Mouse (Mus musculus): Measurements from ENCODE around the gene Hrc. TPM values are rescaled to one million over a fixed set of nuclear protein-coding genes. Genes with fewer than 3 reads are reported as not detected.

The Hrc gene
- polyA plus RNA-seq, 1 experiment from 2014 or later: 0.75 TPM

GRCm38 (mm10) chr7:45312686-45313453 is 22.2 kb upstream of the Hrc start:
- ATAC-seq (ENCODE audit: low FRiP score): no peak
- Histone ChIP-seq H3K27ac (replicated peaks) (peak overlapping the region; percentile 24; the same call in 1 of the 2 replicates), H3K4me1 (peaks cover 19% of the 10 kb centered on the region), H3K9ac (replicated peaks) (no peak overlapping the region), H3K4me3 (replicated peaks) (no peak overlapping the region), H3K36me3 (peaks cover 3% of the 10 kb centered on the region), H3K9me3 (replicated peaks) (no peaks in the 10 kb centered on the region), H3K27me3 (replicated peaks) (no peaks in the 10 kb centered on the region), H3K4me2 (peak overlapping the region; percentile 7; the same call in 1 of the 2 replicates)
- WGBS: 20% methylated on average over 10 of the region's 10 CpGs

- no peaks in the 10 kb centered on the region for H3K9me3 ChIP-seq (replicated peaks)
- H3K4me1 ChIP-seq: peaks cover 19% of the 10 kb centered on the region
- H3K36me3 ChIP-seq: peaks cover 4% of the 10 kb centered on the region
- H3K9ac ChIP-seq (replicated peaks): no peak overlapping the region
- no peak for ATAC-seq (ENCODE audit: low FRiP score)
- no peak overlapping the region for H3K4me3 ChIP-seq (replicated peaks)
- H3K27ac ChIP-seq (replicated peaks): peak overlapping the region; percentile 10; the same call in 1 of the 2 replicates
- peak overlapping the region; percentile 7; the same call in 1 of the 2 replicates for H3K4me2 ChIP-seq
- H3K27me3 ChIP-seq (replicated peaks): no peaks in the 10 kb centered on the region
- 17% methylated on average over 9 of the region's 9 CpGs for WGBS
These were observed 21.6 kb upstream of the Hrc start for GRCm38 (mm10) chr7:45313495-45313894.

GRCm38 (mm10) chr7:45315182-45315701 is 19.8 kb upstream of the Hrc start:
- peaks cover 4% of the 10 kb centered on the region for H3K36me3 ChIP-seq
- H3K27me3 ChIP-seq (replicated peaks): no peaks in the 10 kb centered on the region
- no peak overlapping the region for H3K9ac ChIP-seq (replicated peaks)
- no peak overlapping the region for H3K4me3 ChIP-seq (replicated peaks)
- ATAC-seq (ENCODE audit: low FRiP score): no peak
- H3K9me3 ChIP-seq (replicated peaks): no peaks in the 10 kb centered on the region
- 88% methylated on average over 10 of the region's 10 CpGs for WGBS
- H3K4me2 ChIP-seq: no peak overlapping the region
- no peak overlapping the region for H3K27ac ChIP-seq (replicated peaks)
- H3K4me1 ChIP-seq: peaks cover 15% of the 10 kb centered on the region

DNA sequence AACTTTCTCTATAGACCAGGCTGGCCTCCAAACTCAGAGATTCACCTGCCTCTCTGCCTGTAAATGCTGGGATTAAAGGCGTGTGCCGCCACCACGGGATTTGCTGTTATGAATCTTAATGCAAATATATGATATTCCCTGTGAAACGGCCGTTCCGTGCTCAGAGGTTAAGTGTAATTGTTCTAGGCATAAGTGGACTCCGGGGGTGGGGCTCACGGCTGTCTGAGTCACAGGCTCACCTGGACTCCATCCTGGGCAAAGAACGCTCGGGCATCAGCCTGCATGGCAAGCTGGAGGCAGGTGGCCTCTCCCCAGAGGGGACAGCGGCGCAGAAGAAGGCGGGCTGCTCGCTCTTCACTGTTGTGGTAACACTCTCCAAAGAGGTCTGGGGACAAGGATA is 18.6 kb upstream of the Hrc start:
- H3K36me3 ChIP-seq: peaks cover 4% of the 10 kb centered on the region
- H3K27ac ChIP-seq (replicated peaks): no peak overlapping the region
- H3K4me2 ChIP-seq: no peak overlapping the region
- no peak for ATAC-seq (ENCODE audit: low FRiP score)
- peaks cover 15% of the 10 kb centered on the region for H3K4me1 ChIP-seq
- no peak overlapping the region for H3K9ac ChIP-seq (replicated peaks)
- no peaks in the 10 kb centered on the region for H3K9me3 ChIP-seq (replicated peaks)
- H3K27me3 ChIP-seq (replicated peaks): no peaks in the 10 kb centered on the region
- H3K4me3 ChIP-seq (replicated peaks): no peak overlapping the region
- 92% methylated on average over 14 of the region's 14 CpGs for WGBS

DNA sequence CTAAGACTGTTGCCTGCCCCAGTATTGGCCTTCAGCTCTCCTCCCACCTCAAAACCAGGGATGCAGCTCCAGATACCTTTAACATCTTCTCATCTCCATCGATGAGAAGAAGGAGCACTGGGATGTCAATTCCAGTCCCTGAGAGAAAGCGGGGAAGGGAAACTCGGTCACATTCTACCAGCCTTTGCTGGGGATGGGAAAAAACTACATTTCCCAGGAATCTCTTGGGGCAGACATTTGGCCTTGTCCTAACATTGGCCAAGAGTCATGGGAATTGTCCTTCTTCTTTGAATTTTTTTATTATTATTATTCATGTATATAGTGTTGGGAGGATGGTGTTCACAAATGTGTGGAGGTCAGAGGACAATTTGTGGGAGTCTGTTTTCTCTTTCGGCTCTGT is 12.8 kb upstream of the Hrc start:
- WGBS: 84% methylated on average over 4 of the region's 4 CpGs

GRCm38 (mm10) chr7:45323069-45323468 is 12.0 kb upstream of the Hrc start:
- peaks cover 9% of the 10 kb centered on the region; the same call in 1 of the 2 replicates for H3K36me3 ChIP-seq
- H3K9ac ChIP-seq (replicated peaks): no peak overlapping the region
- no peak overlapping the region for H3K4me2 ChIP-seq
- no peak overlapping the region for H3K4me3 ChIP-seq (replicated peaks)
- no peak overlapping the region for H3K27ac ChIP-seq (replicated peaks)
- 31% methylated on average over 5 of the region's 5 CpGs for WGBS
- H3K9me3 ChIP-seq (replicated peaks): no peaks in the 10 kb centered on the region
- no peak for ATAC-seq (ENCODE audit: low FRiP score)
- H3K4me1 ChIP-seq: no peaks in the 10 kb centered on the region
- no peaks in the 10 kb centered on the region for H3K27me3 ChIP-seq (replicated peaks)

More for the DNA sequence above, 12.8 kb upstream of the Hrc start:
- Histone ChIP-seq H3K4me2 (no peak overlapping the region), H3K4me3 (replicated peaks) (no peak overlapping the region), H3K9me3 (replicated peaks) (no peaks in the 10 kb centered on the region), H3K9ac (replicated peaks) (no peak overlapping the region), H3K27ac (replicated peaks) (no peak overlapping the region), H3K36me3 (peaks cover 13% of the 10 kb centered on the region; the same call in 1 of the 2 replicates), H3K4me1 (no peaks in the 10 kb centered on the region), H3K27me3 (replicated peaks) (no peaks in the 10 kb centered on the region)
- ATAC-seq (ENCODE audit: low FRiP score): no peak

DNA sequence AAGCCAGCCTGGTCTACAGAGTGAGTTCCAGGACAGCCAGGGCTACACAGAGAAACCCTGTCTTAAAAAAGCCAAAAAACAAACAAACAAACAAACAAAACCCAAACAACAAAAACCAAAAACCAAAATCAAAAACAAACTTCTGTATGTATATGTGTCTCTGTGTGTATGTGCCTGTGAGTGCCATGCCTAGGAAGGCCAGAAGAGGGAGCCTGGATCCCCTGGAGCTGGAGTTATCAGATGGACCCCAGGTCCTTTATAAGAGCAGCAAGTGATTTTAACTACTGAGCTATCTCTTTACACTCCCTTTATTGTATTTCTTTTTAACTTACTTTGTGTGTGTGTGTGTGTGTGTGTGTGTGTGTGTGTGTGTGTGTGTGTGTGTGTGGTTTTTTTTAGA is 9.3 kb upstream of the Hrc start:
- H3K27ac ChIP-seq (replicated peaks): no peak overlapping the region
- no peaks in the 10 kb centered on the region for H3K27me3 ChIP-seq (replicated peaks)
- peaks cover 9% of the 10 kb centered on the region; the same call in 1 of the 2 replicates for H3K36me3 ChIP-seq
- H3K4me2 ChIP-seq: no peak overlapping the region
- no peaks in the 10 kb centered on the region for H3K4me1 ChIP-seq
- H3K4me3 ChIP-seq (replicated peaks): no peak overlapping the region
- no peak for ATAC-seq (ENCODE audit: low FRiP score)
- no peaks in the 10 kb centered on the region for H3K9me3 ChIP-seq (replicated peaks)
- no peak overlapping the region for H3K9ac ChIP-seq (replicated peaks)

DNA sequence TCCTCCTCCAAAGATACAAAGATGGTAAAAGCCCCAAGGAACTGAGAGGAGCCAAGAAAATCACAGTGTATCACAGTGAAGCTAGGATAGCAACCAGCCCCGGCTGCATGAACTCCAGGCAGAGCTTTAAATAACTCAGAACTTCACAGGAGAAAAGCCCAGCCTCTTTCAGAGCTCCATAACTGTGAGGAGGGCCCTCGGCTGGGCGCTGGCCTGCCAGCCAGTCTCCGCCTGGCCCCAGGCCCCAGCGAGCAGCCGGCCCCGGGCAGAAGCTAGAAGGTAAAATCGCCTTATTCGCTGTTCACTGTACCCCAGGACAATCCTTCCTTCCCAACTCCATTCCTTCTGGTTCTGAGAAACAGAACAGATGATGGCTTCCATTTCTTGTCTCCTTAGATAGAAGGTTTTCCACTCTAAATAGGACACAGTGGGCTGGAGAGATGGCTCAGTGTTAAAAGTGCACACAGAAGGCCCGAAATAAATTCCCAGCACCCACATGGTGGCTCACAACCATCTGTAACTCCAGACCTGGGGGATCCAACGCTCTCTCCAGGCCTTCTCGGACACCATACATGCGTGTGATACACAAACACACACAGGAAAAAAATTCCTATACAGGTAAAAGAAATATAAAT is 6.1 kb upstream of the Hrc start:
- 76% methylated on average over 13 of the region's 13 CpGs for WGBS
- Histone ChIP-seq H3K4me2 (no peak overlapping the region), H3K9me3 (replicated peaks) (no peaks in the 10 kb centered on the region), H3K9ac (replicated peaks) (no peak overlapping the region), H3K27me3 (replicated peaks) (no peaks in the 10 kb centered on the region), H3K4me3 (replicated peaks) (no peak overlapping the region), H3K27ac (replicated peaks) (no peak overlapping the region), H3K36me3 (peaks cover 5% of the 10 kb centered on the region; the same call in 1 of the 2 replicates), H3K4me1 (peaks cover 14% of the 10 kb centered on the region)
- no peak for ATAC-seq (ENCODE audit: low FRiP score)

- ATAC-seq (ENCODE audit: low FRiP score): no peak
- Histone ChIP-seq H3K27ac (replicated peaks) (no peak overlapping the region), H3K4me2 (no peak overlapping the region), H3K27me3 (replicated peaks) (no peaks in the 10 kb centered on the region), H3K9me3 (replicated peaks) (no peaks in the 10 kb centered on the region), H3K9ac (replicated peaks) (no peak overlapping the region), H3K4me3 (replicated peaks) (no peak overlapping the region), H3K4me1 (peaks cover 14% of the 10 kb centered on the region), H3K36me3 (no peaks in the 10 kb centered on the region)
- 86% methylated on average over 6 of the region's 6 CpGs for WGBS
These were observed 3.6 kb upstream of the Hrc start for GRCm38 (mm10) chr7:45331502-45331901.

- peaks cover 16% of the 10 kb centered on the region for H3K4me1 ChIP-seq
- no peaks in the 10 kb centered on the region for H3K36me3 ChIP-seq
- peak overlapping the region; percentile 95 for H3K4me2 ChIP-seq
- peak overlapping the region; percentile 72 for H3K27ac ChIP-seq (replicated peaks)
- WGBS: 3% methylated on average over 22 of the region's 22 CpGs
- peak; percentile 57 for ATAC-seq (ENCODE audit: low FRiP score)
- H3K9me3 ChIP-seq (replicated peaks): no peaks in the 10 kb centered on the region
- H3K4me3 ChIP-seq (replicated peaks): peak overlapping the region; percentile 64
- peaks cover 7% of the 10 kb centered on the region; the same call in 1 of the 2 replicates for H3K27me3 ChIP-seq (replicated peaks)
- peak overlapping the region; percentile 65 for H3K9ac ChIP-seq (replicated peaks)
These were observed 2.2 kb upstream of the Hrc start for GRCm38 (mm10) chr7:45332685-45333425.

- no peaks in the 10 kb centered on the region for H3K9me3 ChIP-seq (replicated peaks)
These were observed 1.6 kb upstream of the Hrc start, which contains the start of gene Trpm4 for GRCm38 (mm10) chr7:45333431-45333982. Gene Trpm4 (minus strand): TSS chr7:45333780.

More at GRCm38 (mm10) chr7:45333431-45333982, 1.6 kb upstream of the Hrc start, which contains the start of gene Trpm4:
- H3K4me2 ChIP-seq: peak within 1 kb of the TSS; percentile 95
- peak; percentile 63 for ATAC-seq (ENCODE audit: low FRiP score)
- peak within 1 kb of the TSS; percentile 65 for H3K9ac ChIP-seq (replicated peaks)
- peaks cover 13% of the 10 kb centered on the region; the same call in 1 of the 2 replicates for H3K27me3 ChIP-seq (replicated peaks)
- under 1% methylated on average over 37 of the region's 38 CpGs for WGBS
- peaks cover 23% of the 10 kb centered on the region for H3K4me1 ChIP-seq
- H3K4me3 ChIP-seq (replicated peaks): peak within 1 kb of the TSS; percentile 64
- peak within 1 kb of the TSS; percentile 72 for H3K27ac ChIP-seq (replicated peaks)
- no peaks in the 10 kb centered on the region for H3K36me3 ChIP-seq
